Mouse (Mus musculus) adrenal gland, adult 8-10 months (tissue): ENCODE results near the gene Svbp. TPM values are rescaled to one million over a fixed set of nuclear protein-coding genes. Genes with fewer than 3 reads are reported as not detected.

Experiments
- DNase-seq: peaks from one replicate; pipeline ENCODE4 v3.0.0; 2022
- total RNA-seq, 4 experiments: library from RNA; stranded (reverse); gene quantifications; 2 replicates each; pipeline ENCODE4 v1.2.4; 2022

Svbp gene
- total RNA-seq, 4 experiments from 2014 or later, result 15.8 to 25.3 (median 17.1) TPM

GRCm38 (mm10) chr4:119190618-119191017, 4.5 kb upstream of the Svbp start:
- no peak for DNase-seq

- no peak for DNase-seq
These were observed 3.8 kb upstream of the Svbp start for GRCm38 (mm10) chr4:119191273-119191672.

GRCm38 (mm10) chr4:119192757-119193156, 2.3 kb upstream of the Svbp start:
- no peak for DNase-seq

GRCm38 (mm10) chr4:119195582-119196320, 645 bp downstream of the Svbp start:
- no peak for DNase-seq

GRCm38 (mm10) chr4:119198105-119198504, 3.0 kb downstream of the Svbp start:
- no peak for DNase-seq

- DNase-seq, result no peak
These were observed 9.6 kb downstream of the Svbp start for GRCm38 (mm10) chr4:119204672-119205071.

GRCm38 (mm10) chr4:119216667-119217066, 21.6 kb downstream of the Svbp start:
- DNase-seq, result no peak

GRCm38 (mm10) chr4:119218169-119218568, 23.1 kb downstream of the Svbp start, which contains the start of gene Tmem269:
Tmem269 (minus strand) TSS chr4:119218217.
- DNase-seq, result no peak

- peak; percentile 59 for DNase-seq
These were observed 28.6 kb downstream of the Svbp start for GRCm38 (mm10) chr4:119223696-119224095.

- DNase-seq, result no peak
These were observed 29.4 kb downstream of the Svbp start for GRCm38 (mm10) chr4:119224534-119224933.

GRCm38 (mm10) chr4:119225719-119226118, 30.6 kb downstream of the Svbp start:
- DNase-seq, result peak; percentile 47

GRCm38 (mm10) chr4:119226751-119227150, 31.6 kb downstream of the Svbp start:
- DNase-seq, result no peak

GRCm38 (mm10) chr4:119232410-119233255, 37.5 kb downstream of the Svbp start, which contains the start of the genes AU022252 and P3h1:
AU022252 (minus strand) TSS chr4:119232712.
P3h1 (plus strand) TSS chr4:119232915.
- DNase-seq, result peak; percentile 99

GRCm38 (mm10) chr4:119233256-119233901, 38.3 kb downstream of the Svbp start:
- DNase-seq, result peak; percentile 39

- DNase-seq, result no peak
These were observed 39.2 kb downstream of the Svbp start for GRCm38 (mm10) chr4:119234348-119234747.

- no peak for DNase-seq
These were observed 43.6 kb downstream of the Svbp start for GRCm38 (mm10) chr4:119238661-119239060.

GRCm38 (mm10) chr4:119239181-119239682, 44.1 kb downstream of the Svbp start:
- no peak for DNase-seq

- DNase-seq, result no peak
These were observed 46.6 kb downstream of the Svbp start for GRCm38 (mm10) chr4:119241664-119242063.

GRCm38 (mm10) chr4:119242571-119242970, 47.5 kb downstream of the Svbp start:
- DNase-seq, result no peak

- DNase-seq, result no peak
These were observed 49.5 kb downstream of the Svbp start for GRCm38 (mm10) chr4:119244468-119245240.

GRCm38 (mm10) chr4:119245556-119245955, 50.5 kb downstream of the Svbp start:
- no peak for DNase-seq

- DNase-seq, result no peak
These were observed 50.9 kb downstream of the Svbp start for GRCm38 (mm10) chr4:119245961-119246360.
